Mouse (Mus musculus): ENCODE data around the gene Abraxas2. TPM values are rescaled to one million over a fixed set of nuclear protein-coding genes. Genes with fewer than 3 reads are reported as not detected.

Gene Abraxas2
- polyA plus RNA-seq, 1 experiment from 2014 or later = 12.5 TPM

- Histone ChIP-seq H3K27ac (ENCODE audit: low read length) (no peak overlapping the region), H3K4me3 (ENCODE audit: low read depth, low read length) (no peak overlapping the region), H3K4me1 (ENCODE audit: control insufficient read depth, low read depth, low read length) (no peaks in the 10 kb centered on the region), H3K9ac (ENCODE audit: low read depth, low read length) (no peak overlapping the region), H3K27me3 (ENCODE audit: control insufficient read depth, insufficient read depth, low read depth, low read length) (no peaks in the 10 kb centered on the region), H3K4me2 (ENCODE audit: low read depth, low read length) (no peak overlapping the region), H3K36me3 (ENCODE audit: control insufficient read depth, insufficient read depth) (peaks cover 40% of the 10 kb centered on the region), H3K9me3 (replicated peaks; ENCODE audit: control insufficient read depth, low read length) (no peaks in the 10 kb centered on the region)
- no peak for ATAC-seq (ENCODE audit: low read depth)
- 80% methylated on average over 2 of the region's 2 CpGs for WGBS (ENCODE audit: insufficient replicate concordance)
Measured at GRCm38 (mm10) chr7:132875391-132876086, 16.5 kb downstream of the Abraxas2 start.

DNA sequence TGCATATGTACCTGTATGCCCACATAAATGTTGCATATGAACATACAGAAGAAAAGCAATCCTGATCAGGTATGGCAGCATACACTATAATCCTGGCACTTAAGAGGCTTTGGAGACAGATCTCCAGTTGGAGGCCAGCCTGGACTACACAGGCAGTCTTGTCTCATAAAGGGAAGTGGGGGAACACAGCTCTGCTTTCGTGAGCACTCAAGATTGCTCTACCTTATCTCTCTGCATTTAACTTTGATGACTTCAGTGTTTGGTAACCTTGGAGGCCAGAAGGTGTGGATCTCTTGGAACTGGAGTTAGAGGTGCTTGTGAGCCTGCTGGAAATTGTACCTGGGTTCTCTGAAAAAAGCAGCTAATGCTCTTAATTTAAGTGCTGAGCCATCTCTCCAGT, 21.3 kb downstream of the Abraxas2 start:
- ATAC-seq (ENCODE audit: low read depth) = no peak
- Histone ChIP-seq H3K36me3 (ENCODE audit: control insufficient read depth, insufficient read depth) (peaks cover 37% of the 10 kb centered on the region), H3K9me3 (replicated peaks; ENCODE audit: control insufficient read depth, low read length) (no peaks in the 10 kb centered on the region), H3K4me2 (ENCODE audit: low read depth, low read length) (no peak overlapping the region), H3K27me3 (ENCODE audit: control insufficient read depth, insufficient read depth, low read depth, low read length) (no peaks in the 10 kb centered on the region), H3K9ac (ENCODE audit: low read depth, low read length) (no peak overlapping the region), H3K27ac (ENCODE audit: low read length) (no peak overlapping the region), H3K4me3 (ENCODE audit: low read depth, low read length) (no peak overlapping the region), H3K4me1 (ENCODE audit: control insufficient read depth, low read depth, low read length) (no peaks in the 10 kb centered on the region)
- WGBS (ENCODE audit: insufficient replicate concordance) = 47% methylated on average over 1 of the region's 1 CpGs

GRCm38 (mm10) chr7:132882343-132882742, 23.3 kb downstream of the Abraxas2 start:
- WGBS (ENCODE audit: insufficient replicate concordance) = 58% methylated on average over 2 of the region's 2 CpGs
- no peak overlapping the region for H3K9ac ChIP-seq (ENCODE audit: low read depth, low read length)
- H3K36me3 ChIP-seq (ENCODE audit: control insufficient read depth, insufficient read depth) = peaks cover 20% of the 10 kb centered on the region
- H3K4me1 ChIP-seq (ENCODE audit: control insufficient read depth, low read depth, low read length) = no peaks in the 10 kb centered on the region; the same call in 1 of the 2 replicates
- H3K27ac ChIP-seq (ENCODE audit: low read length) = no peak overlapping the region
- no peak for ATAC-seq (ENCODE audit: low read depth)
- no peaks in the 10 kb centered on the region for H3K27me3 ChIP-seq (ENCODE audit: control insufficient read depth, insufficient read depth, low read depth, low read length)
- no peak overlapping the region for H3K4me2 ChIP-seq (ENCODE audit: low read depth, low read length)
- no peak overlapping the region for H3K4me3 ChIP-seq (ENCODE audit: low read depth, low read length)
- no peaks in the 10 kb centered on the region for H3K9me3 ChIP-seq (replicated peaks; ENCODE audit: control insufficient read depth, low read length)

- Histone ChIP-seq H3K36me3 (ENCODE audit: control insufficient read depth, insufficient read depth) (peaks cover 11% of the 10 kb centered on the region), H3K4me2 (ENCODE audit: low read depth, low read length) (no peak overlapping the region), H3K27me3 (ENCODE audit: control insufficient read depth, insufficient read depth, low read depth, low read length) (no peaks in the 10 kb centered on the region), H3K9ac (ENCODE audit: low read depth, low read length) (no peak overlapping the region), H3K4me3 (ENCODE audit: low read depth, low read length) (no peak overlapping the region), H3K9me3 (replicated peaks; ENCODE audit: control insufficient read depth, low read length) (no peaks in the 10 kb centered on the region), H3K27ac (ENCODE audit: low read length) (no peak overlapping the region), H3K4me1 (ENCODE audit: control insufficient read depth, low read depth, low read length) (peaks cover 3% of the 10 kb centered on the region)
- no peak for ATAC-seq (ENCODE audit: low read depth)
- WGBS (ENCODE audit: insufficient replicate concordance) = 81% methylated on average over 7 of the region's 7 CpGs
Measured at GRCm38 (mm10) chr7:132884031-132884430, 25.0 kb downstream of the Abraxas2 start.

DNA sequence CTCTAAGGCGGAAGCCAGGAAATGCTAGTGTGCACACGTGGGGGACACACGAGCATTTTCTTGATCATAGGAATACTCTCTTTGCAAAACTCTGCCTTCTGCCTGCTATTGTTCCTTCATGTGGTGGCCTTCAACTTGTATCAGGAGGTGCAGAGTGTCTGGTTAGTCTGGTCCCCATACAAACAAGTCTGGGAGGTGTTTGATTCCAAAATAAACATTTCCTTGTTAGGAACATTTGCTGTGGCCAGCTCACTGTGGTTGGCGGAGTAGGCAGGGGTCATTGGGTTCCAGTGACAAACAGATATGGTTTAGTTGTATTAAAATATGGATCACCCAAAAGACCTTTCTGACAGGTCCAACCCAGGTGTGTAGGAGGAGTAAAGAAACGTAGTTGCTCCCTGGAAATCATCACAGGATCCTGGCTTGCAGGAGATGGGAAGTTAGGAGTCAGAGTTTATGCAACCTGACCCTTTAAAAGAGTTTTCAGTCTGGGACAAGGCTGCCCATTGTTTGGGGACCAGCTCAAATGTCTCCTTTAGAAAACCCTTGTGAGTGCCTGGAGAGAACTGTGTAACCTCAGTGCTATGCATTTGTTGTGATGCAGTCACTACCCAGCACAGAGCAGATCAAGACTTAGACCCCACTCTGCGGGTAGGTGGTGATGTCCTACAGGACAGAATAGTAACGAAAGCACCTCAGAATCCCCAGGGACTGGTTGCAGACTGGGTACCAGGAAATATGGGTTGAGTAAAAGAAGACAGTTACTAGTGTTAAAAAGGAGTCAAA, 28.2 kb downstream of the Abraxas2 start:
- no peaks in the 10 kb centered on the region for H3K9me3 ChIP-seq (replicated peaks; ENCODE audit: control insufficient read depth, low read length)
- peaks cover 3% of the 10 kb centered on the region for H3K4me1 ChIP-seq (ENCODE audit: control insufficient read depth, low read depth, low read length)
- WGBS (ENCODE audit: insufficient replicate concordance) = 49% methylated on average over 7 of the region's 7 CpGs
- H3K9ac ChIP-seq (ENCODE audit: low read depth, low read length) = no peak overlapping the region
- H3K27ac ChIP-seq (ENCODE audit: low read length) = no peak overlapping the region
- H3K36me3 ChIP-seq (ENCODE audit: control insufficient read depth, insufficient read depth) = peaks cover 6% of the 10 kb centered on the region
- no peak overlapping the region for H3K4me2 ChIP-seq (ENCODE audit: low read depth, low read length)
- ATAC-seq (ENCODE audit: low read depth) = no peak
- H3K27me3 ChIP-seq (ENCODE audit: control insufficient read depth, insufficient read depth, low read depth, low read length) = no peaks in the 10 kb centered on the region
- H3K4me3 ChIP-seq (ENCODE audit: low read depth, low read length) = no peak overlapping the region

DNA sequence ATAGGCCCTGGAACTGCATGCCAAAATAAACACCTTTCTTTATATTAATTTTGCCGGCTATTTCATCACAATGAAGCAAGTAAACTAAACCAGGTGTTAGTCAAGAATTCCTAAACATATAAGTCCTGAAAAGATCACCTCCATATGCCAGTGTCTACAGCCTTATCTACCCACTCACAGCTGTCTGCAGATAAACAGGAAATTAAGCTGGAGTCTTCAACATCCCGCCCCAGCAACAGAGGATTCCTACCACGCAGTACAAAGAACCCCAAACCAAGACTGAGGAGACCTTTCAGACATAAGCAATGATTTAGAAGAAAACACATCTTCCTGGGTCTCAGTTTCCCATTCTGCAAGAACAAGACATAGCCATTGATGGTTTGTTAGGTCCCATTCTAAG, 29.0 kb downstream of the Abraxas2 start:
- no peak overlapping the region for H3K9ac ChIP-seq (ENCODE audit: low read depth, low read length)
- ATAC-seq (ENCODE audit: low read depth) = no peak
- H3K4me3 ChIP-seq (ENCODE audit: low read depth, low read length) = no peak overlapping the region
- H3K9me3 ChIP-seq (replicated peaks; ENCODE audit: control insufficient read depth, low read length) = no peaks in the 10 kb centered on the region
- peaks cover 3% of the 10 kb centered on the region for H3K4me1 ChIP-seq (ENCODE audit: control insufficient read depth, low read depth, low read length)
- H3K27me3 ChIP-seq (ENCODE audit: control insufficient read depth, insufficient read depth, low read depth, low read length) = no peaks in the 10 kb centered on the region
- H3K4me2 ChIP-seq (ENCODE audit: low read depth, low read length) = no peak overlapping the region
- no peak overlapping the region for H3K27ac ChIP-seq (ENCODE audit: low read length)
- H3K36me3 ChIP-seq (ENCODE audit: control insufficient read depth, insufficient read depth) = peaks cover 2% of the 10 kb centered on the region
- WGBS (ENCODE audit: insufficient replicate concordance) = 34% methylated on average over 3 of the region's 3 CpGs

GRCm38 (mm10) chr7:132888518-132889249, 29.7 kb downstream of the Abraxas2 start:
- H3K9me3 ChIP-seq (replicated peaks; ENCODE audit: control insufficient read depth, low read length) = no peaks in the 10 kb centered on the region
- no peak overlapping the region for H3K27ac ChIP-seq (ENCODE audit: low read length)
- peaks cover 3% of the 10 kb centered on the region for H3K4me1 ChIP-seq (ENCODE audit: control insufficient read depth, low read depth, low read length)
- no peak overlapping the region for H3K4me2 ChIP-seq (ENCODE audit: low read depth, low read length)
- H3K36me3 ChIP-seq (ENCODE audit: control insufficient read depth, insufficient read depth) = no peaks in the 10 kb centered on the region; the same call in 1 of the 2 replicates
- 38% methylated on average over 4 of the region's 4 CpGs for WGBS (ENCODE audit: insufficient replicate concordance)
- no peak for ATAC-seq (ENCODE audit: low read depth)
- H3K27me3 ChIP-seq (ENCODE audit: control insufficient read depth, insufficient read depth, low read depth, low read length) = no peaks in the 10 kb centered on the region
- no peak overlapping the region for H3K9ac ChIP-seq (ENCODE audit: low read depth, low read length)
- no peak overlapping the region for H3K4me3 ChIP-seq (ENCODE audit: low read depth, low read length)

GRCm38 (mm10) chr7:132889691-132890090, 30.7 kb downstream of the Abraxas2 start:
- Histone ChIP-seq H3K4me3 (ENCODE audit: low read depth, low read length) (no peak overlapping the region), H3K36me3 (ENCODE audit: control insufficient read depth, insufficient read depth) (no peaks in the 10 kb centered on the region), H3K9ac (ENCODE audit: low read depth, low read length) (no peak overlapping the region), H3K9me3 (replicated peaks; ENCODE audit: control insufficient read depth, low read length) (no peaks in the 10 kb centered on the region), H3K27me3 (ENCODE audit: control insufficient read depth, insufficient read depth, low read depth, low read length) (no peaks in the 10 kb centered on the region), H3K27ac (ENCODE audit: low read length) (no peak overlapping the region), H3K4me2 (ENCODE audit: low read depth, low read length) (no peak overlapping the region), H3K4me1 (ENCODE audit: control insufficient read depth, low read depth, low read length) (peaks cover 3% of the 10 kb centered on the region)
- 84% methylated on average over 8 of the region's 8 CpGs for WGBS (ENCODE audit: insufficient replicate concordance)
- no peak for ATAC-seq (ENCODE audit: low read depth)
